Comparison of ENCODE assay signal across 20 mouse cellular contexts in the genomic region with DNA sequence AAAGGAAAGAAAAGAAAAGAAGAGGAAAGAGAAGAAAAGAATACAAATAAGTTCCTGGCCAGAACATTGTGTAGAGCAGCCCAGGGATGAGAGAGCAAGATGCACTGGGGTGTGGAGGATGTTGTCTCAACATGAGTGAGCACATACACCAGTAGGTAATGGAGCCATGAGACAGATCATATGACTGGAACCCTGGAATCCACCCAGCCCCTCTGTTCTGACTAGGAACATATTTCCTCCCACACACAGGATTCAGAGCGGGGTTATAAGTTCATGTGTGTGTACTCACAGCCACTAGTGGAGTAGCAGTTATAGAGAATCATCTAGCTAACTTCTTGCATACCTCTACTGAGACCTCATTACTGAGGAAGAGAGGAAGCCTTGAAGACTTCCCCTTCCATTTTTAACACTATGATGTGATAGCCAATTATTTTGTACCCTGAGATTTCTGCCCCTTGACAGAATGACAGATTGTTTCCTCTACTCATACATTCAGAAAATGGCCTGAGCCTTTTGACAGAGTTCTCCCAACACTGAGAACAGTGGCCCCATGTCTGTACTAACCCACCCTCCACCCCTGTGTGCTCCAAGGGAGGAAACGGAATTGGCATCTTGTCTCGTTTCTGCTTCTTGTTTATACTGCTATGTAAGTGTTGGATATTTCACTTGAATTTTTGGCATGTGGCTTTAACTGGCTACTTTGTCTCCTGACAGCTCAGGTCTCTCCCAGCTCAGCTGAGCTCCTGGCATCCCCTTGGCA. TPM values are rescaled to one million over a fixed set of nuclear protein-coding genes. Genes with fewer than 3 reads are reported as not detected.
DNase-seq lines count a peak whose midpoint lies in the region; ATAC-seq and TF ChIP-seq lines count a peak whose summit lies in the region.
"Had no signal": no experiment of that assay in that cellular context is flagged by ENCODE, and none has a peak within 500 bp of the region (broad histone marks: within the 10 kb centered on the region; RNA-seq: fewer than 3 reads in every experiment).

No protein-coding gene starts in this region.

- H3K9ac ChIP-seq in lung, embryonic 14.5 days: no peak overlapping the region
- H3K9ac ChIP-seq in hindbrain, embryonic 13.5 days: no peak overlapping the region
- H3K9ac ChIP-seq: hindbrain, embryonic 14.5 days had no signal

- no peaks in the 10 kb centered on the region for H3K27me3 ChIP-seq in heart, embryonic 10.5 days (ENCODE audit: insufficient read depth, poor library complexity, severe bottlenecking)
- H3K27me3 ChIP-seq in lung, embryonic 14.5 days (ENCODE audit: insufficient read depth, low read length): no peaks in the 10 kb centered on the region
- no peaks in the 10 kb centered on the region for H3K27me3 ChIP-seq in hindbrain, embryonic 13.5 days

- no peaks in the 10 kb centered on the region for H3K9me3 ChIP-seq in heart, embryonic 10.5 days
- no peaks in the 10 kb centered on the region for H3K9me3 ChIP-seq in lung, embryonic 14.5 days (ENCODE audit: low read depth, low read length)
- H3K9me3 ChIP-seq in hindbrain, embryonic 13.5 days: no peaks in the 10 kb centered on the region

- no peak overlapping the region for H3K4me2 ChIP-seq in lung, embryonic 14.5 days
- H3K4me2 ChIP-seq in hindbrain, embryonic 13.5 days: no peak overlapping the region
- H3K4me2 ChIP-seq: hindbrain, embryonic 14.5 days; liver, embryonic 11.5 days had no signal

- peak; percentile 75; the same call in 1 of the 2 replicates for ATAC-seq in lung, embryonic 14.5 days (ENCODE audit: insufficient read depth)
- ATAC-seq in hindbrain, embryonic 13.5 days (ENCODE audit: low FRiP score): no peak

- 70% methylated on average over 3 of the region's 3 CpGs for WGBS in heart, embryonic 10.5 days
- WGBS in lung, embryonic 14.5 days: 26% methylated on average over 3 of the region's 3 CpGs
- WGBS in hindbrain, embryonic 13.5 days: 86% methylated on average over 3 of the region's 3 CpGs

- no peak overlapping the region for H3K27ac ChIP-seq in heart, embryonic 10.5 days
- H3K27ac ChIP-seq in lung, embryonic 14.5 days (ENCODE audit: low read depth): no peak overlapping the region
- no peak overlapping the region for H3K27ac ChIP-seq in hindbrain, embryonic 13.5 days
- H3K27ac ChIP-seq: hindbrain, embryonic 14.5 days had no signal

- no peak overlapping the region for H3K4me3 ChIP-seq in heart, embryonic 10.5 days
- H3K4me3 ChIP-seq in lung, embryonic 14.5 days (ENCODE audit: low read depth, low read length): no peak overlapping the region
- no peak overlapping the region for H3K4me3 ChIP-seq in hindbrain, embryonic 13.5 days

- DNase-seq in heart, embryonic 10.5 days (ENCODE audit: low spot score): peak; percentile 50
- no peak for DNase-seq in heart, postnatal 14 days
- DNase-seq in lung, embryonic 14.5 days: peak; percentile 57
- DNase-seq in lung, postnatal 4 days: no peak
- peak; percentile 59 for DNase-seq in NIH3T3 (ENCODE audit: low read depth)
- peak; percentile 28 for DNase-seq in skeletal muscle tissue, adult 2 months (ENCODE audit: low read depth, low spot score)
- no peak for DNase-seq in cerebellum, adult 11-12 months
- DNase-seq: adrenal gland, adult 2 months; cerebellum, adult 2 months; kidney, adult 2 months; layer of hippocampus, adult 9-11 months; right cerebral cortex, adult 18-20 months had no signal

- no peak for TF ChIP-seq CTCF in lung, embryonic 14.5 days (IDR thresholded peaks at IDR 0.05; ENCODE audit: low read depth)

- intact Hi-C loops in heart, postnatal 14 days (cut with DNase I): no loop called here

- peaks cover 31% of the 10 kb centered on the region for H3K4me1 ChIP-seq in heart, embryonic 10.5 days
- H3K4me1 ChIP-seq in lung, embryonic 14.5 days (ENCODE audit: insufficient read depth): peaks cover 17% of the 10 kb centered on the region
- peaks cover 9% of the 10 kb centered on the region for H3K4me1 ChIP-seq in hindbrain, embryonic 13.5 days (replicated peaks)

- H3K36me3 ChIP-seq in heart, embryonic 10.5 days: peaks cover 51% of the 10 kb centered on the region
- no peaks in the 10 kb centered on the region for H3K36me3 ChIP-seq in lung, embryonic 14.5 days (ENCODE audit: insufficient read depth)
- H3K36me3 ChIP-seq in hindbrain, embryonic 13.5 days: no peaks in the 10 kb centered on the region

RNA-seq across cellular contexts. Expression of a gene that starts 24.7 kb away (rescaled TPM):
- polyA plus RNA-seq in heart, embryonic 10.5 days (2016; fragmentation: Nextera tagmentation; extraction: Ambion mirVana): 1.9 TPM in 1 of 2 replicates, not detected in the other
- not detected for total RNA-seq in heart, postnatal 14 days (2021)
- polyA plus RNA-seq in lung, embryonic 14.5 days (2014; fragmentation: Nextera tagmentation; extraction: Ambion mirVana): not detected in 2 replicates
- polyA plus RNA-seq in hindbrain, embryonic 13.5 days (2015; fragmentation: Nextera tagmentation; extraction: Ambion mirVana): not detected in 2 replicates
- total RNA-seq: left cerebral cortex, postnatal 10 days; megakaryocyte-erythroid progenitor cell, adult 5-6 weeks; neutrophil, adult 5-6 weeks had no signal
- polyA plus RNA-seq: adrenal gland, adult 2 months; brain, embryonic 14.5 days; cerebellum, adult 2 months; cortical plate, adult 2 months; hindbrain, embryonic 14.5 days had no signal

RNA-seq across cellular contexts. Expression of a gene that starts 47.1 kb away (rescaled TPM):
- polyA plus RNA-seq in heart, embryonic 10.5 days (2016; fragmentation: Nextera tagmentation; extraction: Ambion mirVana): 53.5 and 55.5 TPM in 2 replicates
- 10 to 100 TPM; 46.1 to 49.5 TPM for total RNA-seq in heart, postnatal 14 days (2021)
- polyA plus RNA-seq in lung, embryonic 14.5 days (2014; fragmentation: Nextera tagmentation; extraction: Ambion mirVana): 45.5 and 49.0 TPM in 2 replicates
- 24.2 and 25.5 TPM in 2 replicates for polyA plus RNA-seq in hindbrain, embryonic 13.5 days (2015; fragmentation: Nextera tagmentation; extraction: Ambion mirVana)

Comparison
In these comparisons a context has a peak if more than half of its experiments do, and no peak if none do; other contexts are left out.
1. DNase-seq: peak in heart, embryonic 10.5 days (single experiment), lung, embryonic 14.5 days (single experiment), NIH3T3 (single experiment) and skeletal muscle tissue, adult 2 months (single experiment); none in heart, postnatal 14 days (0 of 2), lung, postnatal 4 days (0 of 2) and cerebellum, adult 11-12 months (single experiment).